Mouse (Mus musculus) midbrain, embryonic 15.5 days (tissue): ENCODE measurements around the gene Vwf. TPM values are rescaled to one million over a fixed set of nuclear protein-coding genes. Genes with fewer than 3 reads are reported as not detected.

Experiments used
- ATAC-seq: fragments of 200-750 bp; cut with Nextera tagmentation; replicated peaks from 2 replicates; pipeline ENCODE4 v1.8.0; 2017; ENCODE audit warnings: moderate TSS enrichment
- H3K27ac ChIP-seq: fragments of 300-500 bp; sonication (generic); 2 replicates; pipeline ENCODE4 v1.5.1; 2015; ENCODE audit warnings: mild to moderate bottlenecking, inconsistent platforms
- H3K27me3 ChIP-seq: fragments of 300-500 bp; sonication (generic); replicated peaks from 2 replicates; pipeline ENCODE4 v1.6.1; 2015; ENCODE audit warnings: inconsistent platforms
- H3K36me3 ChIP-seq: fragments of 300-500 bp; sonication (generic); replicated peaks from 2 replicates; pipeline ENCODE4 v1.6.1; 2015; ENCODE audit warnings: inconsistent platforms
- H3K4me1 ChIP-seq: fragments of 300-500 bp; sonication (generic); 2 replicates; pipeline ENCODE4 v1.6.1; 2015; ENCODE audit warnings: inconsistent platforms
- H3K4me2 ChIP-seq: fragments of 300-500 bp; sonication (generic); 2 replicates; pipeline ENCODE4 v1.6.1; 2015; ENCODE audit warnings: inconsistent platforms, mild to moderate bottlenecking, moderate library complexity
- H3K4me3 ChIP-seq: fragments of 300-500 bp; sonication (generic); 2 replicates; pipeline ENCODE4 v1.5.1; 2015; ENCODE audit warnings: mild to moderate bottlenecking, inconsistent platforms
- H3K9ac ChIP-seq: fragments of 300-500 bp; sonication (generic); 2 replicates; pipeline ENCODE4 v1.6.1; 2015; ENCODE audit warnings: mild to moderate bottlenecking, inconsistent platforms
- H3K9me3 ChIP-seq: fragments of 300-500 bp; sonication (generic); 2 replicates; pipeline ENCODE4 v1.6.1; 2016; ENCODE audit warnings: inconsistent platforms
- WGBS: fragments of 180-500 bp; shearing (Covaris S2); methylation state at CpG from one replicate; pipeline ENCODE4 v1.1.7; 2015; ENCODE audit warnings: mixed read lengths; 5-methylcytosine and 5-hydroxymethylcytosine counted together
- polyA plus RNA-seq: library from polyadenylated mRNA; unstranded; fragments of >200 nt; fragmentation: Nextera tagmentation; extraction: Ambion mirVana; gene quantifications from 2 replicates; pipeline ENCODE4 v1.2.1, GENCODE M21; 2015

Vwf gene
- polyA plus RNA-seq, 1 experiment from 2014 or later: 11.3 TPM

- Histone ChIP-seq H3K4me3 (no peak overlapping the region), H3K4me1 (peaks cover 15% of the 10 kb centered on the region), H3K4me2 (no peak overlapping the region), H3K9ac (no peak overlapping the region), H3K9me3 (no peaks in the 10 kb centered on the region), H3K27me3 (no peaks in the 10 kb centered on the region), H3K36me3 (no peaks in the 10 kb centered on the region), H3K27ac (peak overlapping the region; percentile 14; the same call in 1 of the 2 replicates)
- WGBS: 18% methylated on average over 11 of the region's 11 CpGs
- peak; percentile 61 for ATAC-seq
These were observed 31.5 kb downstream of the Vwf start for GRCm38 (mm10) chr6:125577882-125578646.

- H3K4me1 ChIP-seq: peaks cover 10% of the 10 kb centered on the region
- no peaks in the 10 kb centered on the region for H3K9me3 ChIP-seq
- H3K9ac ChIP-seq: no peak overlapping the region
- ATAC-seq: peak; percentile 66
- no peak overlapping the region for H3K4me3 ChIP-seq
- peak overlapping the region; percentile 14; the same call in 1 of the 2 replicates for H3K27ac ChIP-seq
- H3K4me2 ChIP-seq: no peak overlapping the region
- no peaks in the 10 kb centered on the region for H3K36me3 ChIP-seq
- 44% methylated on average over 7 of the region's 7 CpGs for WGBS
- no peaks in the 10 kb centered on the region for H3K27me3 ChIP-seq
These were observed 32.1 kb downstream of the Vwf start for GRCm38 (mm10) chr6:125578647-125579011.

- Histone ChIP-seq H3K4me1 (peaks cover 7% of the 10 kb centered on the region; the same call in 1 of the 2 replicates), H3K36me3 (no peaks in the 10 kb centered on the region), H3K9ac (no peak overlapping the region), H3K4me2 (no peak overlapping the region), H3K27ac (no peak overlapping the region), H3K27me3 (no peaks in the 10 kb centered on the region), H3K9me3 (no peaks in the 10 kb centered on the region), H3K4me3 (no peak overlapping the region)
- 98% methylated on average over 2 of the region's 2 CpGs for WGBS
- no peak for ATAC-seq
These were observed 33.3 kb downstream of the Vwf start for GRCm38 (mm10) chr6:125579864-125580263.

GRCm38 (mm10) chr6:125583666-125584065, 37.1 kb downstream of the Vwf start:
- Histone ChIP-seq H3K4me1 (peaks cover 10% of the 10 kb centered on the region), H3K9ac (no peak overlapping the region), H3K27ac (no peak overlapping the region), H3K27me3 (no peaks in the 10 kb centered on the region), H3K36me3 (no peaks in the 10 kb centered on the region), H3K9me3 (no peaks in the 10 kb centered on the region), H3K4me2 (no peak overlapping the region), H3K4me3 (no peak overlapping the region)
- no peak for ATAC-seq
- WGBS: 86% methylated on average over 6 of the region's 6 CpGs

GRCm38 (mm10) chr6:125584266-125584665, 37.7 kb downstream of the Vwf start:
- Histone ChIP-seq H3K9me3 (no peaks in the 10 kb centered on the region), H3K4me2 (no peak overlapping the region), H3K4me1 (peaks cover 10% of the 10 kb centered on the region), H3K36me3 (no peaks in the 10 kb centered on the region), H3K9ac (no peak overlapping the region), H3K4me3 (no peak overlapping the region), H3K27ac (no peak overlapping the region), H3K27me3 (no peaks in the 10 kb centered on the region)
- no peak for ATAC-seq
- WGBS: 92% methylated on average over 15 of the region's 15 CpGs

GRCm38 (mm10) chr6:125585579-125585978, 39.0 kb downstream of the Vwf start:
- 49% methylated on average over 3 of the region's 3 CpGs for WGBS
- no peaks in the 10 kb centered on the region for H3K36me3 ChIP-seq
- no peak overlapping the region for H3K9ac ChIP-seq
- no peak overlapping the region for H3K27ac ChIP-seq
- no peak overlapping the region for H3K4me3 ChIP-seq
- no peak for ATAC-seq
- no peak overlapping the region for H3K4me2 ChIP-seq
- H3K4me1 ChIP-seq: peaks cover 10% of the 10 kb centered on the region
- no peaks in the 10 kb centered on the region for H3K9me3 ChIP-seq
- no peaks in the 10 kb centered on the region for H3K27me3 ChIP-seq

- H3K4me1 ChIP-seq: peaks cover 10% of the 10 kb centered on the region
- H3K27ac ChIP-seq: no peak overlapping the region
- H3K9ac ChIP-seq: no peak overlapping the region
- H3K36me3 ChIP-seq: no peaks in the 10 kb centered on the region
- 62% methylated on average over 4 of the region's 4 CpGs for WGBS
- H3K4me2 ChIP-seq: no peak overlapping the region
- H3K9me3 ChIP-seq: no peaks in the 10 kb centered on the region
- no peaks in the 10 kb centered on the region for H3K27me3 ChIP-seq
- H3K4me3 ChIP-seq: no peak overlapping the region
- peak; percentile 37 for ATAC-seq
These were observed 39.5 kb downstream of the Vwf start for GRCm38 (mm10) chr6:125586042-125586566.

- H3K9ac ChIP-seq: no peak overlapping the region
- H3K27me3 ChIP-seq: no peaks in the 10 kb centered on the region
- H3K9me3 ChIP-seq: no peaks in the 10 kb centered on the region
- peaks cover 10% of the 10 kb centered on the region for H3K4me1 ChIP-seq
- H3K36me3 ChIP-seq: no peaks in the 10 kb centered on the region
- H3K4me3 ChIP-seq: no peak overlapping the region
- ATAC-seq: no peak
- H3K4me2 ChIP-seq: no peak overlapping the region
- H3K27ac ChIP-seq: no peak overlapping the region
- 90% methylated on average over 12 of the region's 12 CpGs for WGBS
These were observed 41.7 kb downstream of the Vwf start for GRCm38 (mm10) chr6:125588241-125588640.

- Histone ChIP-seq H3K4me3 (no peak overlapping the region), H3K27ac (no peak overlapping the region), H3K36me3 (no peaks in the 10 kb centered on the region), H3K4me1 (peaks cover 10% of the 10 kb centered on the region), H3K9me3 (no peaks in the 10 kb centered on the region), H3K27me3 (no peaks in the 10 kb centered on the region), H3K4me2 (no peak overlapping the region), H3K9ac (no peak overlapping the region)
- WGBS: 71% methylated on average over 8 of the region's 8 CpGs
- ATAC-seq: no peak
These were observed 42.5 kb downstream of the Vwf start for GRCm38 (mm10) chr6:125589075-125589474.

GRCm38 (mm10) chr6:125590056-125590455, 43.5 kb downstream of the Vwf start:
- no peak overlapping the region for H3K27ac ChIP-seq
- H3K9me3 ChIP-seq: no peaks in the 10 kb centered on the region
- peaks cover 10% of the 10 kb centered on the region for H3K4me1 ChIP-seq
- ATAC-seq: no peak
- H3K27me3 ChIP-seq: no peaks in the 10 kb centered on the region
- no peaks in the 10 kb centered on the region for H3K36me3 ChIP-seq
- WGBS: 76% methylated on average over 7 of the region's 7 CpGs
- no peak overlapping the region for H3K4me3 ChIP-seq
- no peak overlapping the region for H3K4me2 ChIP-seq
- H3K9ac ChIP-seq: no peak overlapping the region

- Histone ChIP-seq H3K27me3 (no peaks in the 10 kb centered on the region), H3K9ac (no peak overlapping the region), H3K4me2 (no peak overlapping the region), H3K27ac (no peak overlapping the region), H3K9me3 (no peaks in the 10 kb centered on the region), H3K4me1 (peaks cover 10% of the 10 kb centered on the region), H3K4me3 (no peak overlapping the region), H3K36me3 (no peaks in the 10 kb centered on the region)
- WGBS: 69% methylated on average over 8 of the region's 8 CpGs
- ATAC-seq: no peak
These were observed 43.9 kb downstream of the Vwf start for GRCm38 (mm10) chr6:125590471-125590870.

- H3K27me3 ChIP-seq: no peaks in the 10 kb centered on the region
- no peak overlapping the region for H3K9ac ChIP-seq
- H3K36me3 ChIP-seq: no peaks in the 10 kb centered on the region
- H3K4me1 ChIP-seq: no peaks in the 10 kb centered on the region
- no peaks in the 10 kb centered on the region for H3K9me3 ChIP-seq
- ATAC-seq: no peak
- H3K4me3 ChIP-seq: no peak overlapping the region
- H3K27ac ChIP-seq: no peak overlapping the region
- H3K4me2 ChIP-seq: no peak overlapping the region
- 70% methylated on average over 8 of the region's 8 CpGs for WGBS
These were observed 45.2 kb downstream of the Vwf start for GRCm38 (mm10) chr6:125591652-125592385.
